Mouse (Mus musculus) lung, postnatal 0 days (tissue): ENCODE data around the gene Gm49721.
"Not testable (repeated sequence)": the region's sequence is repeated elsewhere in the genome, so short reads cannot be mapped to it uniquely, and the experiment has no call there.

Experiments
- CTCF ChIP-seq: IDR thresholded peaks from 2 replicates; pipeline ENCODE4 v1.5.1; 2016; ENCODE audit warnings: antibody characterized with exemption, mild to moderate bottlenecking
- EP300 ChIP-seq: IDR thresholded peaks from 2 replicates; pipeline ENCODE4 v1.6.1; 2016; ENCODE audit warnings: antibody characterized with exemption, mild to moderate bottlenecking, control low read depth

GRCm38 (mm10) chr17:7009440-7009839 lies 30.7 kb downstream of the Gm49721 start:
- TF ChIP-seq EP300, CTCF: not testable (repeated sequence)
